Mouse (Mus musculus) stomach, postnatal 0 days (tissue): ENCODE data around the gene Trim40.

Source experiments
- CTCF ChIP-seq: IDR thresholded peaks from 2 replicates; pipeline ENCODE4 v1.5.1; 2016; ENCODE audit warnings: antibody characterized with exemption, low read depth, mild to moderate bottlenecking, moderate library complexity
- EP300 ChIP-seq: optimal IDR thresholded peaks from 2 replicates; pipeline ENCODE3; 2016; ENCODE audit warnings: antibody characterized with exemption

- TF ChIP-seq CTCF (no peak), EP300 (no peak)
These were observed 9.5 kb upstream of the Trim40 start for GRCm38 (mm10) chr17:36899376-36899775.
